Mouse (Mus musculus): ENCODE results near the gene Polr1d.

Polr1d gene

DNA sequence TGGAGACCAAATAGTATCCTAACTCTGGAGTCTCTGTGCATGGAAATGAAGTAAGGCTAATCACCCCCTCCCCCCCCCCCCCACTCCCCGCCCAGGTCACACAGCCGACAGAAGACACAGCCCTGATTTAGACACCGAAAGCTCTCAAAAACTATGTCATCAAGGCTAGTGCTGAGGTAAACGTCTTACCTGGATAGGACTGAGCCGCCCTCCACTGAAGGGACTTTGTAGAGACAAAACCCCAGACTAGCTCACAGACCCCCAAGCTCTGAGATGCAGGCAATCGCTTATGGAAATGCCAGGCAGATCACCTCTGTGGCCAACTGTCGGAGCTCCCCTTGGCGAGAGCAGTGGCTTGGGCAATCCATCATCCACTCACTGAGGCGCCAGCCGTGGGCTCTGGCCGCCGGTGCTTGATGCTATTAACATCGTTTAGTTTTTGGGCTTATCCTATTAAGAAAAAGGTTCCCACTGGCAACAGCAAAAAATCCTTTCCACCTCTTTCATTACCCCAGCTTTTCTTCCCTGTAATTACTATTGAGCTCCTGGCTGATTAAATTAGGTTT is 78.0 kb downstream of the Polr1d start:
- no peak for DNase-seq

DNA sequence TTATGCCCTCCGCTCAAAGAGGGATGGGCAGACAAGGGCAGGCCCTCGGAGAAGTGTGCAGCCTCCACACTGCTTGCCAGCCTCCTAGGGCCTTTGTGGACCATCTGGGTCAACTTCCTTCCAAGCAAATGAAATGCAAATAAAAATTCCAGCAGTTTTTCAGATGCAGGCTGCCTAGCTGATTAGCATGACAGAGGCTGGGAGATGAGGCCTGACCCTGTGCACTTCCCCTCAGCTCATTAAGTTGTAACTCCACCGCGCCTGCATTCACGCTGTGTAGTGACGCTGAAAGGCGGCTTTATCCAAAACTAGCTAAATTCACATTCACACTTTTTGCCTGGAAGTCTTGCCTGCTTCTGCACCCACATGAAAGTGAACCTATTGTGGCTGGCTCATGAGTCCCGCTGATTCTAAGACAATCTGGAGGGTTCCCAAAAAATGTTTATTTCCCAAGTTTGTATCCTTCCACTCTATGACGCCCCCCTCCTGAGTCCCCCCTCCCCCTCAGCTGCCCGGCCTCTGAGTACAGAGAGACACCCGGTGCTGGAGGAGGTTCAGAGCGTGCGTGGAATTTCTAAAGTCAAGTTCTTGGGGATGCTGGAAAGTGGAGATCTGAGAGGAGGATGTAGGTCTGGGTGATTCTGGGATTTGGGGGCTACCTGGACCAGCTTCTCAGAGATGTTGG is 78.7 kb downstream of the Polr1d start:
- no peak for DNase-seq

DNA sequence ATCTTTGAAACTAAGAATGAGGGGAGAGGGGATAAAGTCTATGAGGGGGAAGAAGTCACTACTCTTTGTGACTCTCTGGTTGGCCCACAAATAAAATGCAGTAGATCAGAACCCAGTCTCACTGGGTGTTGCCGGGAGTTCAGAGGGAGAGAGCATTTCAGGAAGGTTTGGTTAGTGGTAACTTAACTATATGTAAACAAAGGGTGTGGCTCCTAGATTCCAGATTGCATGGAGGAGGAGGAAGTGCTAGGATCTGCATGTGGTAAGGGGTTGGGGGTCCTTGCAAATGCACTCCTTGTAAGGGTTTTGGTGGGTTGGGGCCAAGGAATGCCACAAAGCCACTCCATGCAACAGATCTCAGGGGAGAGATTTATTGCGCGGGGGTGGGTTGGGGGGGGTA is 79.5 kb downstream of the Polr1d start:
- no peak for DNase-seq

DNA sequence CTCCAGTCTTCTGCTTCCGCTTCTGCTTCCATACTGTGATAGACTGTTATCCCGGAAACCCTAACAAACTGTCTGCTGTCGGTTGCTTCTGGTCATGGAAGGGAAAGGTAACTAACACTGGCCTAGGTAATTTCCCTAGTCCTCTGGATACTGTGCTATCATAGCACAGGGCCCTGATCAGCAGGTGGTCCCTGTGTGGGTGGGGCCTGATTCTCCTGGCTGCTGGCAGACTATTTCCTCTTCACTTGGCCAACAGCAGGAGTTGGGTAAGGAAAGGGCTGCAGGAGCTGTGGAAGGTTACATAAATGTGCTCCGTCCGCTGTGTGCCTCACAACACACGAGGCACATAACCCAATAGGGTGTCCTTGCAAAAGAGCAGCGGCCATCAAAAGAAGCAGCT is 80.6 kb downstream of the Polr1d start:
- no peak for DNase-seq

DNA sequence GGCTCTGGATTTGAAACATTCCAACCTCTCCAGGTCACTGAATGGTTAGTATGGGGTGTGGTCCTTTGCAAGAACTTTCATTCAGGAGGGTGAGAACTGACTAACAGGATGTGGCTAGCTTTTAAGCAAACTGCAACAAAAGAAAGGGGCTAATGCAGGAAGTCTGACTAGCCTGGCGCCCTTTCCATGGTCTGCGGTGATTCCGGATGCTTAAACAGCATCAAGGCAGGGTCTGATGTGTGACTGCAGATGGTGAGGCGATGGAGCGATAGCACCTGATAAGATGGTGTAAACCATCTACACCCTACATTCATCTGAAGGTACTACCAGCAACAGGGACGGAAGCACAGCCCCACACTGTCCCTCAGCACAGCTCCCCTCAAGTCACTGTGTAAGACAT is 82.5 kb downstream of the Polr1d start:
- no peak for DNase-seq

DNA sequence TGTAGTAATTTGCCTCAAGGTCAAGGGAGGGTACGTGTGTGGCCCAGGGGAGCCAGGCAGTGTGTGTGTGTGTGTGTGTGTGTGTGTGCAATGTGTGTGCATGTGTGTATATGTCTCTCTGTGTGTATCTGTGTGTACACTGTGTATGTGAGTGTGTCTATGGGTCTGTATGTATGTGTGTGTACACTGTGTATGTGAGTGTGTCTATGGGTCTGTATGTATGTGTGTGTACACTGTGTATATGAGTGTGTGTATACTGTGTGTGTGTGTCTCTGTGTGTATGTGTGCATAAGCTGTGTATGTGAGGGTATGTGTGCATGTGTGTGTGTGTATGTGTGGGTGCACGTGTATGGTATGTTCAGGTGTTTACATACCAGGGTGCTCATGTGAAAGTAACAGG is 82.9 kb downstream of the Polr1d start:
- no peak for DNase-seq

All from right cerebral cortex, postnatal 14 days (tissue).